Mouse (Mus musculus): Measurements from ENCODE around the gene Ankar. TPM values are rescaled to one million over a fixed set of nuclear protein-coding genes. Genes with fewer than 3 reads are reported as not detected.

The Ankar gene
- polyA plus RNA-seq, 1 experiment from 2014 or later = not detected

GRCm38 (mm10) chr1:72601233-72601632 is 99.1 kb downstream of the Ankar start:
- Histone ChIP-seq H3K36me3 (peaks cover 78% of the 10 kb centered on the region), H3K4me3 (replicated peaks) (no peak overlapping the region), H3K9ac (replicated peaks) (no peak overlapping the region), H3K9me3 (no peaks in the 10 kb centered on the region), H3K4me1 (replicated peaks) (no peaks in the 10 kb centered on the region), H3K27me3 (no peaks in the 10 kb centered on the region), H3K27ac (no peak overlapping the region), H3K4me2 (replicated peaks) (no peak overlapping the region)
- WGBS = 94% methylated on average over 7 of the region's 7 CpGs
- ATAC-seq = no peak

GRCm38 (mm10) chr1:72600778-72601177 is 99.6 kb downstream of the Ankar start:
- whole genome bisulfite sequencing = 96% methylated on average over 5 of the region's 5 CpGs
- Histone ChIP-seq H3K9ac (replicated peaks) (no peak overlapping the region), H3K4me1 (replicated peaks) (no peaks in the 10 kb centered on the region), H3K4me3 (replicated peaks) (no peak overlapping the region), H3K9me3 (no peaks in the 10 kb centered on the region), H3K4me2 (replicated peaks) (no peak overlapping the region), H3K27ac (no peak overlapping the region), H3K36me3 (peaks cover 78% of the 10 kb centered on the region), H3K27me3 (no peaks in the 10 kb centered on the region)
- 0 out of 2 replicates have a peak, but pooled peaks have one; percentile 20 for ATAC-seq

GRCm38 (mm10) chr1:72599146-72600101 is 101.0 kb downstream of the Ankar start:
- Histone ChIP-seq H3K4me1 (replicated peaks) (no peaks in the 10 kb centered on the region), H3K9me3 (no peaks in the 10 kb centered on the region), H3K4me3 (replicated peaks) (no peak overlapping the region), H3K27ac (no peak overlapping the region), H3K36me3 (peaks cover 86% of the 10 kb centered on the region), H3K27me3 (no peaks in the 10 kb centered on the region), H3K4me2 (replicated peaks) (no peak overlapping the region), H3K9ac (replicated peaks) (no peak overlapping the region)
- WGBS = 84% methylated on average over 21 of the region's 21 CpGs
- ATAC-seq = no peak

- 0 out of 2 replicates have a peak, but pooled peaks cover 6% of the 10 kb centered on the region for H3K4me1 ChIP-seq (replicated peaks)
- no peaks in the 10 kb centered on the region for H3K27me3 ChIP-seq
- no peak overlapping the region for H3K4me2 ChIP-seq (replicated peaks)
- no peak overlapping the region for H3K9ac ChIP-seq (replicated peaks)
- H3K27ac ChIP-seq = no peak overlapping the region
- no peaks in the 10 kb centered on the region for H3K9me3 ChIP-seq
- 78% methylated on average over 5 of the region's 5 CpGs for WGBS
- no peak overlapping the region for H3K4me3 ChIP-seq (replicated peaks)
- no peak for ATAC-seq
- H3K36me3 ChIP-seq = peaks cover 92% of the 10 kb centered on the region
Observed at GRCm38 (mm10) chr1:72596231-72596630, 104.1 kb downstream of the Ankar start.

- Histone ChIP-seq H3K36me3 (peaks cover 92% of the 10 kb centered on the region), H3K27me3 (no peaks in the 10 kb centered on the region), H3K27ac (no peak overlapping the region), H3K4me3 (replicated peaks) (no peak overlapping the region), H3K9ac (replicated peaks) (no peak overlapping the region), H3K9me3 (no peaks in the 10 kb centered on the region), H3K4me1 (replicated peaks) (0 out of 2 replicates have a peak, but pooled peaks cover 6% of the 10 kb centered on the region), H3K4me2 (replicated peaks) (no peak overlapping the region)
- WGBS = 93% methylated on average over 12 of the region's 12 CpGs
- no peak for ATAC-seq
Observed at GRCm38 (mm10) chr1:72595686-72596085, 104.7 kb downstream of the Ankar start.

- Histone ChIP-seq H3K4me2 (replicated peaks) (no peak overlapping the region), H3K9ac (replicated peaks) (no peak overlapping the region), H3K27ac (peak overlapping the region; percentile 75), H3K4me1 (replicated peaks) (0 out of 2 replicates have a peak, but pooled peaks cover 6% of the 10 kb centered on the region), H3K4me3 (replicated peaks) (no peak overlapping the region), H3K9me3 (no peaks in the 10 kb centered on the region), H3K36me3 (peaks cover 75% of the 10 kb centered on the region), H3K27me3 (no peaks in the 10 kb centered on the region)
- peak; percentile 75 for ATAC-seq
- WGBS = 77% methylated on average over 20 of the region's 20 CpGs
Observed at GRCm38 (mm10) chr1:72593340-72593951, 106.9 kb downstream of the Ankar start.

Other genes starting within 250 kb of the Ankar start
- gene March4, start 163.6 kb downstream of the Ankar start, polyA plus RNA-seq (2015; fragmentation: Nextera tagmentation; extraction: Ambion mirVana) = 2.5 and 2.7 TPM in 2 replicates
- gene Smarcal1, start 117.3 kb downstream of the Ankar start, polyA plus RNA-seq (2015; fragmentation: Nextera tagmentation; extraction: Ambion mirVana) = 25.1 and 29.8 TPM in 2 replicates
- 1,218 and 1,294 TPM in 2 replicates for gene Rpl37a, start 10.7 kb upstream of the Ankar start, polyA plus RNA-seq (2015; fragmentation: Nextera tagmentation; extraction: Ambion mirVana)
- 294 and 385 TPM in 2 replicates for gene Igfbp2, start 123.9 kb upstream of the Ankar start, polyA plus RNA-seq (2015; fragmentation: Nextera tagmentation; extraction: Ambion mirVana)
- 28.7 and 31.8 TPM in 2 replicates for gene Igfbp5, start 174.3 kb upstream of the Ankar start, polyA plus RNA-seq (2015; fragmentation: Nextera tagmentation; extraction: Ambion mirVana)

Measured in midbrain, embryonic 13.5 days (tissue).